Comparison of ENCODE assay signal across 8 mouse cellular contexts in genomic region chr17:30901627-30902026, GRCm38 (mm10). TPM values are rescaled to one million over a fixed set of nuclear protein-coding genes. Genes with fewer than 3 reads are reported as not detected.
DNase-seq lines count a peak whose midpoint lies in the region; ATAC-seq and TF ChIP-seq lines count a peak whose summit lies in the region.

TSS of gene Glp1r (plus strand) at chr17:30901817.

- H3K36me3 ChIP-seq in forebrain, embryonic 15.5 days: no peaks in the 10 kb centered on the region
- H3K36me3 ChIP-seq in limb, embryonic 15.5 days: no peaks in the 10 kb centered on the region
- no peaks in the 10 kb centered on the region for H3K36me3 ChIP-seq in midbrain, postnatal 0 days (ENCODE audit: insufficient read depth, low read length)

- no peak for DNase-seq in left cerebral cortex, adult 2 months (ENCODE audit: extremely low spot score in 1 of 2, low spot score in 2 of 2)
- DNase-seq in left cerebral cortex, postnatal 14 days (ENCODE audit: low spot score in 2 of 2): no peak
- DNase-seq in midbrain, postnatal 0 days (ENCODE audit: low spot score): no peak
- no peak for DNase-seq in cerebellum, postnatal 14 days
- no peak for DNase-seq in left cerebral cortex, adult 8-10 months (ENCODE audit: low spot score in 2 of 2)
- no peak for DNase-seq in MN1 (ENCODE audit: low spot score)

- H3K4me2 ChIP-seq in forebrain, embryonic 15.5 days (replicated peaks): peak within 1 kb of the TSS; percentile 93
- peak within 1 kb of the TSS; percentile 92 for H3K4me2 ChIP-seq in limb, embryonic 15.5 days
- H3K4me2 ChIP-seq in midbrain, postnatal 0 days (ENCODE audit: low read depth, low read length, poor library complexity, severe bottlenecking): peak within 1 kb of the TSS; percentile 99

- no peak for TF ChIP-seq CTCF in left cerebral cortex, adult 2 months (IDR thresholded peaks at IDR 0.05)
- no peak for TF ChIP-seq CTCF in midbrain, postnatal 0 days (IDR thresholded peaks at IDR 0.05)

- H3K4me1 ChIP-seq in forebrain, embryonic 15.5 days: peaks cover 8% of the 10 kb centered on the region
- peaks cover 10% of the 10 kb centered on the region for H3K4me1 ChIP-seq in limb, embryonic 15.5 days
- H3K4me1 ChIP-seq in midbrain, postnatal 0 days (ENCODE audit: insufficient read depth, low read length): peaks cover 5% of the 10 kb centered on the region; the same call in 1 of the 2 replicates

- intact Hi-C loops in left cerebral cortex, adult 2 months (cut with DNase I): no loop called here
- intact Hi-C loops in left cerebral cortex, postnatal 14 days (cut with DNase I): no loop called here

- no peak within 1 kb of the TSS for H3K27ac ChIP-seq in left cerebral cortex, adult 2 months
- H3K27ac ChIP-seq in forebrain, embryonic 15.5 days (replicated peaks): no peak within 1 kb of the TSS
- no peak within 1 kb of the TSS for H3K27ac ChIP-seq in limb, embryonic 15.5 days
- H3K27ac ChIP-seq in midbrain, postnatal 0 days (ENCODE audit: low read depth, low read length): no peak within 1 kb of the TSS

- H3K9ac ChIP-seq in forebrain, embryonic 15.5 days (replicated peaks): peak within 1 kb of the TSS; percentile 24; the same call in 1 of the 2 replicates
- peak within 1 kb of the TSS; percentile 31 for H3K9ac ChIP-seq in limb, embryonic 15.5 days
- peak within 1 kb of the TSS; percentile 56 for H3K9ac ChIP-seq in midbrain, postnatal 0 days (replicated peaks; ENCODE audit: low read length, poor library complexity, severe bottlenecking)

- WGBS in forebrain, embryonic 15.5 days: under 1% methylated on average over 37 of the region's 37 CpGs
- under 1% methylated on average over 37 of the region's 37 CpGs for WGBS in limb, embryonic 15.5 days
- under 1% methylated on average over 36 of the region's 37 CpGs for WGBS in midbrain, postnatal 0 days

- H3K4me3 ChIP-seq in left cerebral cortex, adult 2 months: peak within 1 kb of the TSS; percentile 38
- H3K4me3 ChIP-seq in forebrain, embryonic 15.5 days: peak within 1 kb of the TSS; percentile 44
- peak within 1 kb of the TSS; percentile 42 for H3K4me3 ChIP-seq in limb, embryonic 15.5 days
- H3K4me3 ChIP-seq in midbrain, postnatal 0 days (ENCODE audit: low read depth, low read length): peak within 1 kb of the TSS; percentile 49

- H3K9me3 ChIP-seq in forebrain, embryonic 15.5 days: no peaks in the 10 kb centered on the region
- H3K9me3 ChIP-seq in limb, embryonic 15.5 days: no peaks in the 10 kb centered on the region
- no peaks in the 10 kb centered on the region for H3K9me3 ChIP-seq in midbrain, postnatal 0 days (ENCODE audit: low read length)

- ATAC-seq in forebrain, embryonic 15.5 days (replicated peaks): no peak
- no peak for ATAC-seq in limb, embryonic 15.5 days (ENCODE audit: insufficient number of reproducible peaks, low FRiP score, low TSS enrichment, low read depth)
- 0 out of 2 replicates have a peak, but pooled peaks have one; percentile 13 for ATAC-seq in midbrain, postnatal 0 days (ENCODE audit: low FRiP score)

- H3K27me3 ChIP-seq in forebrain, embryonic 15.5 days: peaks cover 17% of the 10 kb centered on the region; the same call in 1 of the 2 replicates
- H3K27me3 ChIP-seq in limb, embryonic 15.5 days: peaks cover 73% of the 10 kb centered on the region
- H3K27me3 ChIP-seq in midbrain, postnatal 0 days (ENCODE audit: insufficient read depth, low read length): 0 out of 2 replicates have a peak, but pooled peaks cover 4% of the 10 kb centered on the region

RNA-seq across cellular contexts. Expression of gene Glp1r, which starts in this region (rescaled TPM):
- 1 to 10 TPM in 1 of 2 experiments, under 1 TPM in 1; 0.86 to 2.1 TPM for total RNA-seq in left cerebral cortex, adult 2 months (2021)
- 1 to 10 TPM in 1 of 2 experiments, under 1 TPM in 1; 0.72 to 1.4 TPM for total RNA-seq in left cerebral cortex, postnatal 14 days (2021)
- polyA plus RNA-seq in forebrain, embryonic 15.5 days (2015; fragmentation: Nextera tagmentation; extraction: Ambion mirVana): 0.08 and 0.11 TPM in 2 replicates
- 0.08 TPM in 1 of 2 replicates, not detected in the other for polyA plus RNA-seq in limb, embryonic 15.5 days (2015; fragmentation: Nextera tagmentation; extraction: Ambion mirVana)
- total RNA-seq in midbrain, postnatal 0 days (2014; rRNA removed): 3.3 and 3.4 TPM in 2 replicates
- 1.2 and 1.5 TPM in 2 replicates for polyA plus RNA-seq in midbrain, postnatal 0 days (2015; fragmentation: Nextera tagmentation; extraction: Ambion mirVana)
- 1 to 10 TPM in 3 of 4 experiments, under 1 TPM in 1; 0.94 to 3.1 (median 2.4) TPM for total RNA-seq in left cerebral cortex, adult 8-10 months (2022)
